Mouse (Mus musculus): ENCODE data around the gene Srarp. TPM values are rescaled to one million over a fixed set of nuclear protein-coding genes. Genes with fewer than 3 reads are reported as not detected.

The Srarp gene
- total RNA-seq, 1 experiment from 2014 or later, result not detected

DNA sequence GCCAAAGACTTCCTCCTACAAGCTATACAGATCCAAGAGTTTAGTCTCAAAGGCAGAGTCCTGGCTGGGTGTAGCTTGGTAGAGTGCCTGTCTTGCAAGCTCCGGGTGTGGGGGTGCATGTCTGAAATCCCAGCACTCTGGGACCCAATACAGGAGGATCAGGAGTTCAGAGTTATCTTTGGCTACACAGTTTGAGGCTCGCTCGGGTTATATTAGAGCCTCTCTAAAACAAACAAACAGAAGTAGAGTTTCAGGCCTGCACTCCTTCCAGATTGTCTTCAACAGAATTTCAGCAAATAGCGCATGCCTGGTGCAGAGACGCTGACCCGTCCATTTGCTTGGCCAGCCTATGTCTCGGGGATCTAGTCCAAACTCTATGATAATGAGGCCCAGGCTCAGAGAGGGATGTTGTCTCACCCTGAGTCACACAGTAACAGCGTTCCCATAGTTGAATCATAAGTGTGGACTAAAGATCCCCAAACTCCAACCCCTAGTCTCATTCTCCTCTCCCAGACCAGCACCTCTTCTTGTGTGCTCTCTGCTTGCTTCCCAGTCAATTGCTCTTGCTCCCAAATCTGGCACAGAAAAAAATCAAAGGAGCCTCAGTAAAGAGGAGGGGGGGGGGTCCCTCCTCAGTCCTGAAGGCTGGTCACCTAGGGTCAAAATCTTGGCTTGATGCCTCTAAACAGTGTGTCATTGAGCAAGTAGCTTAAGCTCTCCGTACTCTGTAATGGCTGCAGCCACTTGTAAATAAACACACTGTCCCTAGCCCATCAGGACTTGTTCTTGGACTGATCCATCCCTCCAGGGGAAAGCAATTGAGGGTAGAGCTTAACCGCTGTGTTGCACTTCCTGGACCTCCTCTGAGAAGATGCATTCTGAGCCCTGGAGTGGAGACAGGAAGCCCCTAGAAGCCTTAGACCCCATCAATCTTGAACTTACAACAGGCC lies 8.8 kb downstream of the Srarp start:
- ATAC-seq (replicated peaks; ENCODE audit: low read depth, poor library complexity, severe bottlenecking), result no peak

GRCm38 (mm10) chr4:141425484-141426479 lies 10.1 kb downstream of the Srarp start:
- peak; percentile 71 for ATAC-seq (replicated peaks; ENCODE audit: low read depth, poor library complexity, severe bottlenecking)

GRCm38 (mm10) chr4:141423691-141424431 lies 12.0 kb downstream of the Srarp start:
- ATAC-seq (replicated peaks; ENCODE audit: low read depth, poor library complexity, severe bottlenecking), result no peak

DNA sequence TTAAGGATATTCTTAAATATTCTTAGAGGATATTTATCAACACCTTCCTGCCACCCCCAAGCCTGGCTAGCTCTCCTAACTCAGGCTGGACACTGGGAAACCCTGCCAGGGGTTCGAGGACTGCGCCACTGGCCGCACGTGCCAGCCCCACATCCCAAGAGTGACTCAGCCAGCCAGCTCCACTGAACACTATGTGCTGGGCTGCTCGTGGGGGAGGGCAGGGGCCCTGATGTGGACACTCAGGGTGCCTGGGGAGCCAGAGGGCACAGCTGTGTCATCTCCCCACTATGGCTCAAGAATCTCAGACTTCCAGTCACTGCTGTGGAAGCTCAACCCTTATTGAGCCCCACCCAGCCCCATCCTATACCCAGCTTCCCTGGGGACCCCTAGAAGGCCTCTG lies 12.6 kb downstream of the Srarp start:
- no peak for ATAC-seq (replicated peaks; ENCODE audit: low read depth, poor library complexity, severe bottlenecking)

GRCm38 (mm10) chr4:141422841-141423240 lies 13.1 kb downstream of the Srarp start:
- no peak for ATAC-seq (replicated peaks; ENCODE audit: low read depth, poor library complexity, severe bottlenecking)

DNA sequence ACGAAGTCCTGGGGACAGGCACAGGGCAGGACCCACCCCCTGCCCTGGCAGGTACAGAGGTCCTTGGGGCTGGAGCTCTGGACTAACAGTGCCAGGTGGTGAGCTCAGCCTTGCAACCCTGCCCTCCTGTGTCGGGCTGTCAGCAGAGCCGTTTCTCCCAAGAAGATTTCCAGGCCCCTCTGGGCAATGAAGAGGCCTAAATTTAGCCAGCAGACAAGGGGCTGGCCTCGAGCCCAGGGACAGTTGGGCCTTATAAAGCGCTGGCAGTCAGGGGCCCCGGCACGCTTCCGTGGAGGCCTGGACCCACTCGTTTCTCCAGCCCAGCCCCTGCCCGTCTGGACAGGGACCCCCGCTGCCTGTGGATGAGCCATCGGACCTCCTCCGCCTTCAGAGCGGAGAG lies 14.5 kb downstream of the Srarp start:
- no peak for ATAC-seq (replicated peaks; ENCODE audit: low read depth, poor library complexity, severe bottlenecking)

DNA sequence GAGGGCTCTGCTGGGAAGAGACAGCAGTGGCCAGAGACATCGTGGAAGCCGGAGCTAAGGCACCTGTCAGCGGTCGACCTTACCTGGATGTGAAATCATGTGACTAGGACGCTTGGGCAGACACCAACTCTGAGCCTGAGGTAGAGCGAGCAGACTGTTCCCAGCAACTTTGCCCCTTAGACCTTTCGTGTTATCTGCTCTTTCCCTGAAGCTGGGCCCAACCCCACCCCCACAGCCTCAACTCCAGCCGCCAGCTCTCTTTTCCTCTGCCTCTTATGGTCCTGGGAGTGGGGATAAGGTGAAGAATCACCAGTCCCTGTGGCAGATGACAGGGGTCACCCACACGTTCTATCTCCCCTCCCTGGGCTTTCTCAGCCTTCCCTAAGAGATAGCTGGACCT lies 15.0 kb downstream of the Srarp start:
- no peak for ATAC-seq (replicated peaks; ENCODE audit: low read depth, poor library complexity, severe bottlenecking)

GRCm38 (mm10) chr4:141420192-141420829 lies 15.6 kb downstream of the Srarp start, which contains the start of gene Hspb7:
TSS of gene Hspb7 (plus strand) at chr4:141420779.
- ATAC-seq (replicated peaks; ENCODE audit: low read depth, poor library complexity, severe bottlenecking), result no peak

DNA sequence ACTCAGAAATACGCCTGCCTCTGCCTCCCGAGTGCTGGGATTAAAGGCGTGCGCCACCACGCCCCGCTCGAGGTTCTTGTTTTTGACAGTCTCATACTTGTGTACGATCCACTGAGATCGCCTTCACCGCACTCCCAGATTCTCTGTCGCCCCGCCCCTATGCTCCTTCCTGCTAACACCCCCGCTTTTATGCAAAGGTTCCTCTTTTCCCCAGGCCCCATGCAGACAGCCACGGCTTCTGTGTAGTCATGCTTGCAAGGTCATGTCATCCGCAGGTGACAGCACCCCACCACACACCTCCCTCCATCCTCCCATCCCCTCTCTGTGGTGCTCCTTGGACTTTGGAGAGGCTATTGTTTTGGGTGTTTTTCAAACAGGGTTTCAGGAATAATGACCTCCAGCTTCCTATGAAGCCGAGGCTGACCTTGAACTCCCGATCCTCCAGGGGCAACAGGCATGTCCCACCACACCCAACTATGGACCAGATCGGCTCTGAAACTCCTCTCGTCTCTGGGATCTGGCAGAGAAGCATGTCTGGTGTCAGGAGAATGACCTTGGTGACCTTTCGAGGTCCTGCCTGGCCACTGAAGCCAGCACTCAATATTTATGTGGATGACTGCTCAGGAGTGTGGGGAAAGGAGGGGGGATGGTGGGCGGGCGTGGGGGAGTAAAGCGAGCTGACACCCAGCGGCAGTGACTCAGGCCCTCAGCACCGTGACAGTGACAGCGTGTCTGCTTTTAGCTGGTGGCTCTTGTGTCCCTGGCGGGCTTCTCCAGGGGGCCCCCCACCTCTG lies 16.3 kb downstream of the Srarp start:
- ATAC-seq (replicated peaks; ENCODE audit: low read depth, poor library complexity, severe bottlenecking), result peak; percentile 98

- no peak for ATAC-seq (replicated peaks; ENCODE audit: low read depth, poor library complexity, severe bottlenecking)
These were observed 20.0 kb downstream of the Srarp start, which contains the start of gene Clcnkb for GRCm38 (mm10) chr4:141415924-141416323. TSS of gene Clcnkb (minus strand) at chr4:141416014.

GRCm38 (mm10) chr4:141411430-141411992 lies 24.4 kb downstream of the Srarp start:
- ATAC-seq (replicated peaks; ENCODE audit: low read depth, poor library complexity, severe bottlenecking), result peak; percentile 38; the same call in 1 of the 2 replicates

- no peak for ATAC-seq (replicated peaks; ENCODE audit: low read depth, poor library complexity, severe bottlenecking)
These were observed 27.3 kb downstream of the Srarp start for GRCm38 (mm10) chr4:141408577-141408976.

- peak; percentile 83 for ATAC-seq (replicated peaks; ENCODE audit: low read depth, poor library complexity, severe bottlenecking)
These were observed 29.2 kb downstream of the Srarp start for GRCm38 (mm10) chr4:141406516-141407299.

DNA sequence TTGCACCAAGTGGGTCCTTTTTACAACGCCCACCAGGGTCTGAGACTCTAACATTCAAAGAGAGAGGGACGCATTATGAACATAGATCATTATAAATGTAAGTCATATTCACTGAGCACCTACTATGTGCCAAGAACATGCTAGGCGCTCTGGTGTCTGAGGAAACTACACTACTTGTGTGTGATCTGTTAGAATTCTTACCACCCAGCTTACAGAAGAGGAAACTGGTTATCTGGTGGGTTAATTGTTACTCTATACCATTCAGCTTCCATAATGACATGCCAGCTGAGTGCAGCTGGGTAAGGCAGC lies 30.6 kb downstream of the Srarp start:
- ATAC-seq (replicated peaks; ENCODE audit: low read depth, poor library complexity, severe bottlenecking), result no peak

GRCm38 (mm10) chr4:141404518-141405313 lies 31.2 kb downstream of the Srarp start:
- ATAC-seq (replicated peaks; ENCODE audit: low read depth, poor library complexity, severe bottlenecking), result peak; percentile 91

DNA sequence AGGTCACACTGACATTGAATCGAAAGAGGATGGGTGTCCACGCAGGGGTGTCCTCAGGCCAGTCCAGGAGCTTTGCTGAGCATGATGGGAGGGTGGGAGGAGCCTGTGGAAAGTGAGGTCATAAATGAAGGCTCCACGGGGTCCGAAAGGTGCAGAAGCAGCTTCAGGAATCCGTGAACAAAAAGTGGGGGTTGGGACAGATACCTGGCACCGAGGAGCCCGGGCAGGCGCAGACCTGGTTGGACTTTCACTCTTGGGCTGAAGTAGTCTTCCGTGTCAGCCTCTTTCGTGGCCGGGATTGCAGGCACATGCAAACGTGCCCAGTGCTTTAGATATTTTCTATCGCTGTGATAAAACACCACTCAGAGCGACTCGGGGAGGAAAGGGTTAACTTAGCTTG lies 35.7 kb downstream of the Srarp start:
- no peak for ATAC-seq (replicated peaks; ENCODE audit: low read depth, poor library complexity, severe bottlenecking)

GRCm38 (mm10) chr4:141398545-141398944 lies 37.4 kb downstream of the Srarp start, which contains the start of gene Clcnka:
TSS of gene Clcnka (minus strand) at chr4:141398724.
- no peak for ATAC-seq (replicated peaks; ENCODE audit: low read depth, poor library complexity, severe bottlenecking)

All from common myeloid progenitor, adult 5-6 weeks (primary cell).